Mouse (Mus musculus) C2C12 (cell line): ENCODE results near the gene Rpl19. TPM values are rescaled to one million over a fixed set of nuclear protein-coding genes. Genes with fewer than 3 reads are reported as not detected.

Experiments used
- H3K27me3 ChIP-seq: one replicate; pipeline ENCODE4 v1.6.1; 2011; ENCODE audit not compliant: control insufficient read depth, insufficient read depth, insufficient read length
- H3K36me3 ChIP-seq: one replicate; pipeline ENCODE4 v1.6.1; 2011; ENCODE audit not compliant: control insufficient read depth, insufficient read depth
- H3K4me3 ChIP-seq: one replicate; pipeline ENCODE4 v1.5.1; 2011; ENCODE audit warnings: mild to moderate bottlenecking, control low read depth; ENCODE audit not compliant: poor library complexity, insufficient read depth, severe bottlenecking
- H3K79me2 ChIP-seq: one replicate; pipeline ENCODE4 v1.6.1; 2011; ENCODE audit not compliant: control insufficient read depth, insufficient read depth
- H3K79me3 ChIP-seq: one replicate; pipeline ENCODE4 v1.6.1; 2011; ENCODE audit warnings: low read depth, control low read depth
- H3ac ChIP-seq: one replicate; pipeline ENCODE3; 2011; ENCODE audit warnings: low read depth; ENCODE audit not compliant: control insufficient read depth, insufficient read length
- CEBPB ChIP-seq: IDR thresholded peaks from one replicate; pipeline ENCODE4 v1.6.1; 2011; ENCODE audit warnings: low read depth, mild to moderate bottlenecking, control low read depth, moderate library complexity
- CTCF ChIP-seq: IDR thresholded peaks from one replicate; pipeline ENCODE4 v1.5.1; 2011; ENCODE audit not compliant: control insufficient read depth, insufficient read depth, insufficient read length
- FOSL1 ChIP-seq: IDR thresholded peaks from one replicate; pipeline ENCODE4 v1.8.0; 2011; ENCODE audit warnings: mild to moderate bottlenecking, low read length; ENCODE audit not compliant: poor library complexity, insufficient read depth, severe bottlenecking
- MAX ChIP-seq: IDR thresholded peaks from one replicate; pipeline ENCODE4 v1.6.1; 2011; ENCODE audit warnings: mild to moderate bottlenecking, control low read depth
- MYOD1 ChIP-seq: IDR thresholded peaks from one replicate; pipeline ENCODE4 v1.6.1; 2011; ENCODE audit warnings: low read depth; ENCODE audit not compliant: control insufficient read depth, insufficient read length
- MYOG ChIP-seq: IDR thresholded peaks from one replicate; pipeline ENCODE4 v1.6.1; 2011; ENCODE audit not compliant: control insufficient read depth, insufficient read length; ENCODE audit errors: extremely low read depth
- USF1 ChIP-seq: IDR thresholded peaks from one replicate; pipeline ENCODE4 v1.6.1; 2011; ENCODE audit warnings: low read depth, mild to moderate bottlenecking, control low read depth, moderate library complexity
- polyA plus RNA-seq: library from polyadenylated mRNA; unstranded; fragments of >200 nt; fragmentation: generic; extraction: Trizol; gene quantifications from one replicate; pipeline ENCODE4 v1.2.1, GENCODE M21; 2012; ENCODE audit warnings: missing spikeins

The Rpl19 gene
- polyA plus RNA-seq, 1 experiment: 3,682 TPM

GRCm38 (mm10) chr11:98019883-98020610, 6.5 kb upstream of the Rpl19 start:
- TF ChIP-seq MAX (no peak), CTCF (no peak), MYOD1 (no peak), CEBPB (no peak), MYOG (no peak)
- H3K79me2 ChIP-seq: peaks cover 10% of the 10 kb centered on the region
- H3K79me3 ChIP-seq: no peaks in the 10 kb centered on the region
- no peak overlapping the region for H3ac ChIP-seq
- no peaks in the 10 kb centered on the region for H3K36me3 ChIP-seq
- H3K27me3 ChIP-seq: no peaks in the 10 kb centered on the region
- no peak overlapping the region for H3K4me3 ChIP-seq

DNA sequence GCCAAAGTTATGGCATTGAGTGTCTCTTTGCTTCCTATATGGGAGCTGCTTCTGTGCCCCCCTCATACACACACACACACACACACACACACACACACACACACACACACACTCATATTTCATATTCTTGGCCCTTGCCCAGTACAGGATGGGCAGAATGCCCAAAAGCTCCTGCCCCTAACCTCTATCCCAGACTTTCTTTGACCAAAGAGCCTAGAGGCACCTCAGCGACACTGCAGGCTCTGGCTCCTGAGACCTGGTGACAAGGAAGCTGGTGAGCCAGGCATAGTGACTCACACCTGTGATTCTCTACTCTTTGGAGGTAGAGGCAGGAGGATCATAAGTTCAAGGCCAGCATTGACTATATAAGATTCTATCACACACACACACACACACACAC, 5.8 kb upstream of the Rpl19 start:
- Histone ChIP-seq H3K79me2 (peaks cover 10% of the 10 kb centered on the region), H3K4me3 (no peak overlapping the region), H3ac (no peak overlapping the region), H3K79me3 (no peaks in the 10 kb centered on the region), H3K36me3 (no peaks in the 10 kb centered on the region), H3K27me3 (no peaks in the 10 kb centered on the region)
- TF ChIP-seq USF1: no peak

DNA sequence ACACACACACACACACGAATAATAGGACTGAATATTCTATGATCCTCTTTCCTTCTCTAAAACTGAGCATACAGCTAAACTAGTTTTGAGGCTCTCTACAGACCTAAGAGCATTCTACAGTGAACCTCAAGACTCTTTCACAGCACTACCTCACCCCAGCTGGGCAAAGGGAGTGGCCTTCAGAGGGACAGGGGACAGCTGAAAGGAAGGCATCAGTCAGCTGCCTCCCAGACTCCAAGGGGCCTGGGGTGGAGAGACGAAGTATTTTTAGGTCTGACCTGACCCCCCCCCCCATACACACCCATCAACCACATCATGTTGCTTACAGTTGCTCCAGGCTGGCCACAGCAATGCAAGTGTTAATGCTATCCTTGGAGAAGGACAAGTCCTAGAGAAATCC, 5.4 kb upstream of the Rpl19 start:
- peak overlapping the region; percentile 51 for H3K4me3 ChIP-seq
- TF ChIP-seq CTCF (no peak), USF1 (no peak), FOSL1 (no peak), MYOD1 (peak; percentile 63), MYOG (no peak), CEBPB (no peak), MAX (no peak)
- H3K36me3 ChIP-seq: no peaks in the 10 kb centered on the region
- peaks cover 10% of the 10 kb centered on the region for H3K79me2 ChIP-seq
- H3K27me3 ChIP-seq: no peaks in the 10 kb centered on the region
- H3K79me3 ChIP-seq: no peaks in the 10 kb centered on the region
- H3ac ChIP-seq: no peak overlapping the region

DNA sequence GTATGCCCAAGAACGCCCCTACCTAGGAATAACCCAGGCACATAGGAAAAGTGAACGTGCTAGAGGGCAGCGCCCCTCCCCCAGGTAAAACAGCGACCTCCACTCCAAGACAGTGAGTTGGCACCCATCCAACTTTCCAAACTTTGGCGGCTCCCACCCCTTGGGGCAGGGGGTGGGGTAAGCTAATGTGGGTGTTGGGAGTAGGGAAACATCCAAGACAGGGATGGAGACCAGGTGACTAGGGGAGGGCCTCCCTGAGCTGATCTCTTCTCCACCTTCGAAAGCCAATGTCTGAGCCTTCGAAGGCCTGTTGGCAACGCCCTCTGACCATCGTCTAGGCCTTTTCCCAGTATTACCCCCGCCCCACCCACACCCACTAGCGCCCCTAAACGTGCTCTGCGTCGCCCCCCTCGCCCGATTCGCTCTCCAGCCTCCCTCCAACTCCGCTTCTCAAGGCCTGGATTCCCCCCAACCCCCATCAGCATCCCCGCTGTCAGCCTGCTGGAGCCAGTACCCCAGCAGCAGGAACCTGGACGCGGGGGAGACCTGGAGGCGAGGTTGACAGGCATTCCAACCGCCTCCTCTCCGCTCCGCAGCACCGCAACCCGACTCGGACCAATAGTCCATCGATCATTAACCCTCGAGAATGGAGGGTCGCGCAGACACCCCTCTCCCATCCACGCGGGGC, 4.8 kb upstream of the Rpl19 start:
- Histone ChIP-seq H3K79me2 (peaks cover 11% of the 10 kb centered on the region), H3K36me3 (no peaks in the 10 kb centered on the region), H3K79me3 (no peaks in the 10 kb centered on the region), H3ac (peak overlapping the region; percentile 76), H3K4me3 (peak overlapping the region; percentile 51), H3K27me3 (no peaks in the 10 kb centered on the region)
- TF ChIP-seq MYOG: no peak
- no peak for TF ChIP-seq MYOD1
- TF ChIP-seq CEBPB: no peak

- Histone ChIP-seq H3K79me3 (peaks cover 4% of the 10 kb centered on the region), H3ac (peak overlapping the region; percentile 76), H3K36me3 (no peaks in the 10 kb centered on the region), H3K4me3 (peak overlapping the region; percentile 51), H3K27me3 (no peaks in the 10 kb centered on the region), H3K79me2 (peaks cover 16% of the 10 kb centered on the region)
- no peak for TF ChIP-seq MYOG
- peak; percentile 21 for TF ChIP-seq MAX
These were observed 4.3 kb upstream of the Rpl19 start for GRCm38 (mm10) chr11:98022253-98022554.

- TF ChIP-seq MYOG: no peak
- no peak for TF ChIP-seq MYOD1
- TF ChIP-seq MAX: no peak
- no peak for TF ChIP-seq CEBPB
- no peak for TF ChIP-seq FOSL1
- peaks cover 21% of the 10 kb centered on the region for H3K79me2 ChIP-seq
- peak within 1 kb of the TSS; percentile 51 for H3K4me3 ChIP-seq
- H3K36me3 ChIP-seq: peaks cover 5% of the 10 kb centered on the region
- H3ac ChIP-seq: peak within 1 kb of the TSS; percentile 76
- peaks cover 10% of the 10 kb centered on the region for H3K79me3 ChIP-seq
- H3K27me3 ChIP-seq: no peaks in the 10 kb centered on the region
These were observed 3.7 kb upstream of the Rpl19 start, which contains the start of gene Cacnb1 for GRCm38 (mm10) chr11:98022555-98023371. TSS of gene Cacnb1 (minus strand) at chr11:98023034.
